Mouse (Mus musculus): ENCODE measurements around the gene Orc6. TPM values are rescaled to one million over a fixed set of nuclear protein-coding genes. Genes with fewer than 3 reads are reported as not detected.

Orc6 gene
- polyA plus RNA-seq, 1 experiment from 2014 or later, result 113 TPM

- no peak for DNase-seq
- Histone ChIP-seq H3K9ac (no peak overlapping the region), H3K36me3 (peaks cover 64% of the 10 kb centered on the region), H3K27ac (no peak overlapping the region), H3K9me3 (replicated peaks) (peaks cover 2% of the 10 kb centered on the region; the same call in 1 of the 2 replicates), H3K4me1 (replicated peaks) (peaks cover 33% of the 10 kb centered on the region), H3K27me3 (no peaks in the 10 kb centered on the region), H3K4me3 (replicated peaks) (no peak overlapping the region), H3K4me2 (no peak overlapping the region)
- ATAC-seq (ENCODE audit: low read depth), result no peak
- WGBS (ENCODE audit: insufficient replicate concordance), result 68% methylated on average over 3 of the region's 3 CpGs
Observed at GRCm38 (mm10) chr8:85323084-85323483, 23.7 kb downstream of the Orc6 start.

GRCm38 (mm10) chr8:85327036-85327435 is 27.6 kb downstream of the Orc6 start:
- no peak overlapping the region for H3K4me3 ChIP-seq (replicated peaks)
- peaks cover 11% of the 10 kb centered on the region; the same call in 1 of the 2 replicates for H3K4me1 ChIP-seq (replicated peaks)
- H3K4me2 ChIP-seq, result no peak overlapping the region
- H3K36me3 ChIP-seq, result peaks cover 71% of the 10 kb centered on the region
- WGBS (ENCODE audit: insufficient replicate concordance), result 78% methylated on average over 9 of the region's 9 CpGs
- ATAC-seq (ENCODE audit: low read depth) (no peak), DNase-seq (no peak)
- H3K9ac ChIP-seq, result no peak overlapping the region
- no peaks in the 10 kb centered on the region for H3K9me3 ChIP-seq (replicated peaks)
- no peaks in the 10 kb centered on the region for H3K27me3 ChIP-seq
- no peak overlapping the region for H3K27ac ChIP-seq

GRCm38 (mm10) chr8:85329506-85329905 is 30.1 kb downstream of the Orc6 start:
- H3K9me3 ChIP-seq (replicated peaks), result no peaks in the 10 kb centered on the region
- no peak for ATAC-seq (ENCODE audit: low read depth)
- no peak overlapping the region for H3K4me2 ChIP-seq
- H3K27ac ChIP-seq, result no peak overlapping the region
- H3K4me1 ChIP-seq (replicated peaks), result no peaks in the 10 kb centered on the region; the same call in 1 of the 2 replicates
- no peak overlapping the region for H3K4me3 ChIP-seq (replicated peaks)
- 95% methylated on average over 1 of the region's 1 CpGs for WGBS (ENCODE audit: insufficient replicate concordance)
- no peaks in the 10 kb centered on the region for H3K27me3 ChIP-seq
- no peak overlapping the region for H3K9ac ChIP-seq
- H3K36me3 ChIP-seq, result peaks cover 58% of the 10 kb centered on the region
- no peak for DNase-seq

GRCm38 (mm10) chr8:85335105-85335504 is 35.7 kb downstream of the Orc6 start:
- H3K9ac ChIP-seq, result no peak overlapping the region
- H3K4me1 ChIP-seq (replicated peaks), result peaks cover 22% of the 10 kb centered on the region
- H3K27ac ChIP-seq, result no peak overlapping the region
- no peak overlapping the region for H3K4me3 ChIP-seq (replicated peaks)
- peak; percentile 71 for ATAC-seq (ENCODE audit: low read depth)
- H3K4me2 ChIP-seq, result no peak overlapping the region
- H3K9me3 ChIP-seq (replicated peaks), result no peaks in the 10 kb centered on the region
- H3K36me3 ChIP-seq, result peaks cover 35% of the 10 kb centered on the region
- no peaks in the 10 kb centered on the region for H3K27me3 ChIP-seq
- DNase-seq, result no peak

GRCm38 (mm10) chr8:85336211-85336933 is 36.9 kb downstream of the Orc6 start:
- peaks cover 22% of the 10 kb centered on the region for H3K4me1 ChIP-seq (replicated peaks)
- H3K27ac ChIP-seq, result peak overlapping the region; percentile 69
- H3K4me3 ChIP-seq (replicated peaks), result no peak overlapping the region
- ATAC-seq (ENCODE audit: low read depth), result no peak
- H3K4me2 ChIP-seq, result no peak overlapping the region
- 72% methylated on average over 6 of the region's 6 CpGs for WGBS (ENCODE audit: insufficient replicate concordance)
- H3K9ac ChIP-seq, result no peak overlapping the region
- H3K36me3 ChIP-seq, result peaks cover 46% of the 10 kb centered on the region
- peak; percentile 35 for DNase-seq
- H3K27me3 ChIP-seq, result no peaks in the 10 kb centered on the region
- H3K9me3 ChIP-seq (replicated peaks), result no peaks in the 10 kb centered on the region

GRCm38 (mm10) chr8:85337681-85338080 is 38.2 kb downstream of the Orc6 start:
- Histone ChIP-seq H3K27ac (no peak overlapping the region), H3K9me3 (replicated peaks) (no peaks in the 10 kb centered on the region), H3K36me3 (peaks cover 49% of the 10 kb centered on the region), H3K4me2 (no peak overlapping the region), H3K27me3 (no peaks in the 10 kb centered on the region), H3K4me1 (replicated peaks) (peaks cover 22% of the 10 kb centered on the region), H3K4me3 (replicated peaks) (no peak overlapping the region), H3K9ac (no peak overlapping the region)
- no peak for DNase-seq
- no peak for ATAC-seq (ENCODE audit: low read depth)
- 82% methylated on average over 4 of the region's 4 CpGs for WGBS (ENCODE audit: insufficient replicate concordance)

- Histone ChIP-seq H3K4me1 (replicated peaks) (peaks cover 18% of the 10 kb centered on the region), H3K36me3 (peaks cover 53% of the 10 kb centered on the region), H3K4me2 (no peak overlapping the region), H3K9ac (no peak overlapping the region), H3K4me3 (replicated peaks) (no peak overlapping the region), H3K9me3 (replicated peaks) (no peaks in the 10 kb centered on the region), H3K27ac (no peak overlapping the region), H3K27me3 (no peaks in the 10 kb centered on the region)
- WGBS (ENCODE audit: insufficient replicate concordance), result 87% methylated on average over 5 of the region's 5 CpGs
- DNase-seq (no peak), ATAC-seq (ENCODE audit: low read depth) (no peak)
Observed at GRCm38 (mm10) chr8:85339871-85340573, 40.6 kb downstream of the Orc6 start.

- Histone ChIP-seq H3K27me3 (no peaks in the 10 kb centered on the region), H3K4me3 (replicated peaks) (no peak overlapping the region), H3K4me2 (no peak overlapping the region), H3K9me3 (replicated peaks) (no peaks in the 10 kb centered on the region), H3K36me3 (peaks cover 80% of the 10 kb centered on the region), H3K4me1 (replicated peaks) (0 out of 2 replicates have a peak, but pooled peaks cover 2% of the 10 kb centered on the region), H3K9ac (no peak overlapping the region), H3K27ac (no peak overlapping the region)
- 80% methylated on average over 4 of the region's 4 CpGs for WGBS (ENCODE audit: insufficient replicate concordance)
- ATAC-seq (ENCODE audit: low read depth) (no peak), DNase-seq (no peak)
Observed at GRCm38 (mm10) chr8:85353287-85353686, 53.9 kb downstream of the Orc6 start.

Other genes starting within 250 kb of the Orc6 start
- gene Fbxw9, start 239.6 kb upstream of the Orc6 start, polyA plus RNA-seq (2015; fragmentation: Nextera tagmentation; extraction: Ambion mirVana), result 8.7 and 9.0 TPM in 2 replicates
- not detected in 2 replicates for gene Gm5741, start 231.7 kb upstream of the Orc6 start, polyA plus RNA-seq (2015; fragmentation: Nextera tagmentation; extraction: Ambion mirVana)
- gene Dhps, start 227.9 kb upstream of the Orc6 start, polyA plus RNA-seq (2015; fragmentation: Nextera tagmentation; extraction: Ambion mirVana), result 41.2 and 42.9 TPM in 2 replicates
- 69.1 and 70.5 TPM in 2 replicates for gene Wdr83os, start 218.9 kb upstream of the Orc6 start, polyA plus RNA-seq (2015; fragmentation: Nextera tagmentation; extraction: Ambion mirVana)
- 26.5 and 28.1 TPM in 2 replicates for gene Wdr83, start 218.3 kb upstream of the Orc6 start, polyA plus RNA-seq (2015; fragmentation: Nextera tagmentation; extraction: Ambion mirVana)
- 20.0 and 24.1 TPM in 2 replicates for gene Man2b1, start 216.4 kb upstream of the Orc6 start, polyA plus RNA-seq (2015; fragmentation: Nextera tagmentation; extraction: Ambion mirVana)
- 0.66 and 0.83 TPM in 2 replicates for gene Zfp791, start 176.5 kb upstream of the Orc6 start, polyA plus RNA-seq (2015; fragmentation: Nextera tagmentation; extraction: Ambion mirVana)
- not detected in 2 replicates for gene Cks1brt, start 147.7 kb upstream of the Orc6 start, polyA plus RNA-seq (2015; fragmentation: Nextera tagmentation; extraction: Ambion mirVana)
- not detected in 2 replicates for gene Olfr371, start 73.6 kb upstream of the Orc6 start, polyA plus RNA-seq (2015; fragmentation: Nextera tagmentation; extraction: Ambion mirVana)
- gene Vps35, start 170 bp downstream of the Orc6 start, polyA plus RNA-seq (2015; fragmentation: Nextera tagmentation; extraction: Ambion mirVana), result 110 and 138 TPM in 2 replicates
- 44.7 and 45.8 TPM in 2 replicates for gene Mylk3, start 86.7 kb downstream of the Orc6 start, polyA plus RNA-seq (2015; fragmentation: Nextera tagmentation; extraction: Ambion mirVana)
- gene 4921524J17Rik, start 133.2 kb downstream of the Orc6 start, polyA plus RNA-seq (2015; fragmentation: Nextera tagmentation; extraction: Ambion mirVana), result 21.4 and 26.1 TPM in 2 replicates
- 13.5 and 17.8 TPM in 2 replicates for gene Gpt2, start 192.9 kb downstream of the Orc6 start, polyA plus RNA-seq (2015; fragmentation: Nextera tagmentation; extraction: Ambion mirVana)

Measured in liver, embryonic 13.5 days (tissue).